ENCODE assay signal across 10 mouse cellular contexts in the genomic region with DNA sequence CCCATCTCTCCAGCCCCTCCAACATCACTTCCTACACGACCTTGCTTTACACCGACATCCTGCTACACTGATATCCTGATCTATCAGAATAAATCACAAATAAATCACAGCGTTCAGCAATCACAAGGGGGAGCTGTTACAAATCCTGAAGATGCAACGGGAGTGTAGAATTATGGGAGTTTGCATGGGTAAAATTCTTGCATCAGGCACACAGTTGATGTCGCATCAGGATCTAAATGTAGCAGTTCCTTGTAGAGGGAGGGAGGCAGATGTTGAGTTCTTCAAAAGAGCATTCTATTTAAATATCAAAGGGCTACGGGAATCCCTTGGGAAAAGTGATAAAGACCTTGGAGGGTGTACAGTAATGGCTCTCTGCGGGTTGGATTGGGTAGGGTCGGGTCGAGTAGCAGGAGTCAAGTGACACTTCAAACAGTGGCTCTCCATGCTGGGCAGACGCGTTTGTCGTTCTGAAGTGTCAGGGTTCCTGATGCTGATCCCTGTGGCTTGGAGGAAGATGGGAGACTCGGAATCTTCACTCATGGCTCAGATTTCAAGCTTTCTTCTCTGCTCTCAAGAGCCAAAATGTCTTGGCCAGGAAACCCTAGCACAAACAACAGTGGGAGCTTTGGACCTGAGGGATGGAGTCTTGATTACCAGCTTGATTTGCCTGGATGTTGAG. TPM values are rescaled to one million over a fixed set of nuclear protein-coding genes. Genes with fewer than 3 reads are reported as not detected.
DNase-seq lines count a peak whose midpoint lies in the region; ATAC-seq and TF ChIP-seq lines count a peak whose summit lies in the region.
"Had no signal": no experiment of that assay in that cellular context is flagged by ENCODE, and none has a peak within 500 bp of the region (broad histone marks: within the 10 kb centered on the region; RNA-seq: fewer than 3 reads in every experiment).

No protein-coding gene starts in this region.

- peak overlapping the region; percentile 34 for H3K4me2 ChIP-seq in forebrain, postnatal 0 days (ENCODE audit: low read depth)
- peak overlapping the region; percentile 39 for H3K4me2 ChIP-seq in midbrain, embryonic 13.5 days (replicated peaks)

- H3K27ac ChIP-seq in forebrain, postnatal 0 days (ENCODE audit: low read depth, low read length), result no peak overlapping the region
- H3K27ac ChIP-seq in midbrain, embryonic 13.5 days, result no peak overlapping the region

- WGBS in forebrain, postnatal 0 days, result 16% methylated on average over 13 of the region's 13 CpGs
- WGBS in midbrain, embryonic 13.5 days, result 13% methylated on average over 13 of the region's 13 CpGs

- H3K27me3 ChIP-seq in forebrain, postnatal 0 days (ENCODE audit: insufficient read depth, low read length), result no peaks in the 10 kb centered on the region; the same call in 1 of the 2 replicates
- peaks cover 27% of the 10 kb centered on the region for H3K27me3 ChIP-seq in midbrain, embryonic 13.5 days

- peak; percentile 56 for TF ChIP-seq CTCF in forebrain, postnatal 0 days (IDR thresholded peaks at IDR 0.05; ENCODE audit: low read depth)

- H3K4me3 ChIP-seq in forebrain, postnatal 0 days (ENCODE audit: low read depth, low read length), result no peak overlapping the region
- H3K4me3 ChIP-seq in midbrain, embryonic 13.5 days (replicated peaks), result peak overlapping the region; percentile 14; the same call in 1 of the 2 replicates
- H3K4me3 ChIP-seq: erythroblast, embryonic 14.5 days had no signal

- H3K4me1 ChIP-seq in forebrain, postnatal 0 days (ENCODE audit: insufficient read depth), result no peaks in the 10 kb centered on the region
- H3K4me1 ChIP-seq in midbrain, embryonic 13.5 days (replicated peaks), result peaks cover 17% of the 10 kb centered on the region

- peak; percentile 50 for ATAC-seq in forebrain, postnatal 0 days
- ATAC-seq in midbrain, embryonic 13.5 days, result peak; percentile 56; the same call in 1 of the 2 replicates
- ATAC-seq in megakaryocyte progenitor cell, adult 5-6 weeks (replicated peaks; ENCODE audit: poor library complexity), result no peak

- H3K9ac ChIP-seq in forebrain, postnatal 0 days, result no peak overlapping the region
- H3K9ac ChIP-seq in midbrain, embryonic 13.5 days (replicated peaks), result no peak overlapping the region

- no peaks in the 10 kb centered on the region for H3K36me3 ChIP-seq in forebrain, postnatal 0 days (ENCODE audit: insufficient read depth)
- H3K36me3 ChIP-seq in midbrain, embryonic 13.5 days, result no peaks in the 10 kb centered on the region

- peak; percentile 34 for DNase-seq in embryo, embryonic 10 days (ENCODE audit: low spot score)
- no peak for DNase-seq in embryo, embryonic 9.5 days (ENCODE audit: extremely low spot score)
- DNase-seq in ES-CJ7 (ENCODE audit: low read depth, low spot score), result peak; percentile 85
- DNase-seq in forebrain, postnatal 0 days, result peak; percentile 48
- no peak for DNase-seq in spleen, postnatal 14 days (ENCODE audit: low spot score in 2 of 2)
- no peak for DNase-seq in Muller cell, postnatal 12 days (ENCODE audit: inconsistent ontology term)
- DNase-seq: thymus, postnatal 36 days had no signal

- H3K9me3 ChIP-seq in forebrain, postnatal 0 days (ENCODE audit: low read length), result no peaks in the 10 kb centered on the region
- H3K9me3 ChIP-seq in midbrain, embryonic 13.5 days, result no peaks in the 10 kb centered on the region

RNA-seq across cellular contexts. Expression of gene Bcas1, which starts 16.0 kb away (rescaled TPM):
- total RNA-seq in forebrain, postnatal 0 days (2014; rRNA removed), result 3.5 and 5.2 TPM in 2 replicates
- 4.0 and 4.2 TPM in 2 replicates for polyA plus RNA-seq in forebrain, postnatal 0 days (2015; fragmentation: Nextera tagmentation; extraction: Ambion mirVana)
- polyA plus RNA-seq in midbrain, embryonic 13.5 days (2015; fragmentation: Nextera tagmentation; extraction: Ambion mirVana), result 8.3 and 9.1 TPM in 2 replicates
- 0.81 and 1.2 TPM in 2 replicates for total RNA-seq in megakaryocyte progenitor cell, adult 5-6 weeks (2015)
- total RNA-seq in megakaryocyte progenitor cell, adult 5-6 weeks (2017), result 1.1 and 1.9 TPM in 2 replicates

Comparison
In these comparisons a context has a peak if more than half of its experiments do, and no peak if none do; other contexts are left out.
1. DNase-seq: peak in embryo, embryonic 10 days (single experiment), ES-CJ7 (single experiment) and forebrain, postnatal 0 days (single experiment); none in embryo, embryonic 9.5 days (single experiment), spleen, postnatal 14 days (0 of 2) and Muller cell, postnatal 12 days (single experiment).